ENCODE assay signal across 22 mouse cellular contexts in genomic region chr11:117855360-117855759, GRCm38 (mm10). TPM values are rescaled to one million over a fixed set of nuclear protein-coding genes. Genes with fewer than 3 reads are reported as not detected.
"Had no signal": no experiment of that assay in that cellular context is flagged by ENCODE, and none has a peak within 500 bp of the region (broad histone marks: within the 10 kb centered on the region; RNA-seq: fewer than 3 reads in every experiment).

No protein-coding gene starts in this region.

- DNase-seq: retina, postnatal 1 day; right cerebral cortex, adult 18-20 months; right cerebral cortex, postnatal 14 days; right cerebral cortex, postnatal 25 days; right cerebral cortex, postnatal 4 days; spleen, adult 18-20 months; thymus, adult 18-20 months; thymus, adult 2 months; thymus, postnatal 14 days; thymus, postnatal 36 days; thymus, postnatal 4 days had no signal

- H3K27ac ChIP-seq: neural tube, embryonic 12.5 days; neural tube, embryonic 13.5 days; neural tube, embryonic 15.5 days; stomach, embryonic 15.5 days; stomach, postnatal 0 days had no signal

- H3K4me3 ChIP-seq: neural tube, embryonic 12.5 days; neural tube, embryonic 13.5 days; neural tube, embryonic 15.5 days; stomach, embryonic 15.5 days had no signal

RNA-seq across cellular contexts. Expression of gene Tmem235, which starts 5.2 kb away (rescaled TPM):
- total RNA-seq: neutrophil, adult 5-6 weeks had no signal
- polyA plus RNA-seq: neural tube, embryonic 12.5 days; neural tube, embryonic 13.5 days; neural tube, embryonic 15.5 days; spleen, adult 2 months; stomach, embryonic 14.5 days; stomach, embryonic 15.5 days; stomach, embryonic 16.5 days; stomach, postnatal 0 days; thymus, postnatal 0 days; urinary bladder, adult 2 months had no signal
